Mouse (Mus musculus): ENCODE results near the gene Sv2a.
A peak's percentile ranks its signal among the peaks of the same experiment; 100 is the strongest.
"Not testable (repeated sequence)": the region's sequence is repeated elsewhere in the genome, so short reads cannot be mapped to it uniquely, and the experiment has no call there.

Sv2a gene

GRCm38 (mm10) chr3:96174042-96174441 lies 6.9 kb upstream of the Sv2a start:
- DNase-seq (ENCODE audit: low read depth), result not testable (repeated sequence)

GRCm38 (mm10) chr3:96175251-96175650 lies 5.7 kb upstream of the Sv2a start:
- no peak for DNase-seq (ENCODE audit: low read depth)

GRCm38 (mm10) chr3:96178427-96178826 lies 2.5 kb upstream of the Sv2a start:
- DNase-seq (ENCODE audit: low read depth), result no peak

- no peak for DNase-seq (ENCODE audit: low read depth)
Measured at GRCm38 (mm10) chr3:96178902-96179301, 2.0 kb upstream of the Sv2a start.

- DNase-seq (ENCODE audit: low read depth), result peak; percentile 65
Measured at GRCm38 (mm10) chr3:96179531-96179930, 1.4 kb upstream of the Sv2a start.

GRCm38 (mm10) chr3:96181510-96182381 lies 795 bp downstream of the Sv2a start:
- no peak for DNase-seq (ENCODE audit: low read depth)

- no peak for DNase-seq (ENCODE audit: low read depth)
Measured at GRCm38 (mm10) chr3:96182382-96182776, 1.4 kb downstream of the Sv2a start.

- no peak for DNase-seq (ENCODE audit: low read depth)
Measured at GRCm38 (mm10) chr3:96192977-96193376, 12.0 kb downstream of the Sv2a start.

- no peak for DNase-seq (ENCODE audit: low read depth)
Measured at GRCm38 (mm10) chr3:96194966-96195365, 14.0 kb downstream of the Sv2a start.

GRCm38 (mm10) chr3:96195616-96196313 lies 14.8 kb downstream of the Sv2a start:
- DNase-seq (ENCODE audit: low read depth), result no peak

- no peak for DNase-seq (ENCODE audit: low read depth)
Measured at GRCm38 (mm10) chr3:96196437-96197128, 15.6 kb downstream of the Sv2a start.

- DNase-seq (ENCODE audit: low read depth), result peak; percentile 93
Measured at GRCm38 (mm10) chr3:96197129-96197749, 16.3 kb downstream of the Sv2a start.

- peak; percentile 38 for DNase-seq (ENCODE audit: low read depth)
Measured at GRCm38 (mm10) chr3:96198181-96198580, 17.2 kb downstream of the Sv2a start.

GRCm38 (mm10) chr3:96198601-96199251 lies 17.8 kb downstream of the Sv2a start:
- not testable (repeated sequence) for DNase-seq (ENCODE audit: low read depth)

- no peak for DNase-seq (ENCODE audit: low read depth)
Measured at GRCm38 (mm10) chr3:96199731-96200130, 18.8 kb downstream of the Sv2a start.

- peak; percentile 63 for DNase-seq (ENCODE audit: low read depth)
Measured at GRCm38 (mm10) chr3:96207819-96208218, 26.9 kb downstream of the Sv2a start.

- peak; percentile 22 for DNase-seq (ENCODE audit: low read depth)
Measured at GRCm38 (mm10) chr3:96209242-96209641, 28.3 kb downstream of the Sv2a start.

- DNase-seq (ENCODE audit: low read depth), result no peak
Measured at GRCm38 (mm10) chr3:96219191-96219641, 38.3 kb downstream of the Sv2a start.

GRCm38 (mm10) chr3:96219661-96220130 lies 38.7 kb downstream of the Sv2a start, which contains the start of the genes Bola1 and Hist2h2ab:
Gene Bola1, minus strand, starts transcription at chr3:96219709.
Gene Hist2h2ab, plus strand, starts transcription at chr3:96219865.
- peak; percentile 86 for DNase-seq (ENCODE audit: low read depth)

GRCm38 (mm10) chr3:96220131-96220764 lies 39.3 kb downstream of the Sv2a start:
- DNase-seq (ENCODE audit: low read depth), result peak; percentile 52

Data from NIH3T3 (cell line).